Mouse (Mus musculus) cerebellum, postnatal 36 days (tissue): Measurements from ENCODE around the gene Isl1.

Experiments
- DNase-seq, 2 experiments: peaks; one replicate each; pipeline ENCODE4 v3.0.0; 2021 to 2022; ENCODE audit warnings: mixed read lengths in 2 of 2

The Isl1 gene

GRCm38 (mm10) chr13:116309584-116310462 is at the start of gene Isl1:
Isl1 (minus strand) TSS chr13:116309689.
- no peak for DNase-seq

GRCm38 (mm10) chr13:116335763-116336162 is 26.3 kb upstream of the Isl1 start:
- no peak for DNase-seq

- no peak for DNase-seq
Observed at GRCm38 (mm10) chr13:116313636-116314530, 4.4 kb upstream of the Isl1 start.

DNA sequence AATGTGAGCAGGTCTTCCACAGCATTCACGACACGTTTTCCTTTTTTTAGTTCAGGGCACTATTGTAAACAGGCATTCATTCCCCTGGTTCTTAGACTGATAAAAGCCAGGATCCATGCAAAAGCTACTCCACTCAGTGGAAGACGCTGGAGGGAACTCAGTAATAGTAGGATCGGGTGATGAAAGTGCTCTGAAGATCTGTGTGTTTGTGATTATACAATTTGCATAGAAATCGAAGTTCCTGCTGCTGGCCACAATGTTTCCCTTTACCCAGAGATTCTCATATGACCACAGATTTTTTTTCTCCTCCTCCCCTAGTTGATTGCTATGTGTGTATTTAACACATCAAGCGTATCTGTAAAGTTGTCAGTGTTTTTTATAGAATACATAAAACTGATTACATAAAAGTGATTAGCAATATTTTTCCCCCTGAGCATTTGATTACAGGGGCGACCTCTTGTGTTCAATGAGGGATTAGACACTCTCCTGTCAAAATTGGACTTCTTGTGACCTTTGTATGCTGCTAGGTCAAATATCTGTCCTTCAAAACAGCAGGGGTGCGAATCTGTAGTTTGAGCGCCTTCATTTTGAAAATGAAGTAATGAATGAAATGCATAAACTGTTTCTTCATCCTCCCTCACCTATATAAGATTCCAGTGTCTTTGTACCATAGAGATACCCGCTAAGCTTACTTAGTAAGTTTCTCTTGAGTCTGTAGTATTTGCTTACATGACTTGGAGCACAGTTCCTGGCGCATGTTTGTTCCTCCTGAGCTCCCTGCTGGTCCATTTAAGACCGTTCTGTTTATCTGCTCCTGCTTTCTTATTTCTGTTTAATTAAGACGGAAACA is 2.6 kb upstream of the Isl1 start:
- no peak for DNase-seq

DNA sequence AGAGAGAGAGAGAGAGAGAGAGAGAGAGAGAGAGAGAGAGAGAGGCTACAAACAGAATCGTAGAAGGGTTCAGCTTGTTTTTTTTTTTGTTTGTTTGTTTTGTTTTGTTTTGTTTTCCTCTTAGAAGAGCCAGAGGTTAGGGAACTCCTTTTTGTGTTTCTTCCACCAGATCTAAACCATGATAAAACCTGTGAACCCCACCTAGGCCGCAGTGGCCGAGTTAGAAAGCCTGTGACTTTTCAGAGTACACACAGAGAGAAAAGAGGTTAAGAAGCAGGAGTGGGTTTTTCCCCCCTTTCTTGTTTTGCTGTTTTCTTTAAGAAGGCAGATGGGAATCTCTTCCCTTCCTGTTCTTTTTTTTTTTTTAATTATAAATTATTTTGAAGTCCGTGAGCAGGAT is 1.5 kb upstream of the Isl1 start:
- DNase-seq, result no peak

GRCm38 (mm10) chr13:116310463-116310765 is 925 bp upstream of the Isl1 start:
- DNase-seq, result no peak

GRCm38 (mm10) chr13:116308933-116309583 is 431 bp downstream of the Isl1 start:
- no peak for DNase-seq

DNA sequence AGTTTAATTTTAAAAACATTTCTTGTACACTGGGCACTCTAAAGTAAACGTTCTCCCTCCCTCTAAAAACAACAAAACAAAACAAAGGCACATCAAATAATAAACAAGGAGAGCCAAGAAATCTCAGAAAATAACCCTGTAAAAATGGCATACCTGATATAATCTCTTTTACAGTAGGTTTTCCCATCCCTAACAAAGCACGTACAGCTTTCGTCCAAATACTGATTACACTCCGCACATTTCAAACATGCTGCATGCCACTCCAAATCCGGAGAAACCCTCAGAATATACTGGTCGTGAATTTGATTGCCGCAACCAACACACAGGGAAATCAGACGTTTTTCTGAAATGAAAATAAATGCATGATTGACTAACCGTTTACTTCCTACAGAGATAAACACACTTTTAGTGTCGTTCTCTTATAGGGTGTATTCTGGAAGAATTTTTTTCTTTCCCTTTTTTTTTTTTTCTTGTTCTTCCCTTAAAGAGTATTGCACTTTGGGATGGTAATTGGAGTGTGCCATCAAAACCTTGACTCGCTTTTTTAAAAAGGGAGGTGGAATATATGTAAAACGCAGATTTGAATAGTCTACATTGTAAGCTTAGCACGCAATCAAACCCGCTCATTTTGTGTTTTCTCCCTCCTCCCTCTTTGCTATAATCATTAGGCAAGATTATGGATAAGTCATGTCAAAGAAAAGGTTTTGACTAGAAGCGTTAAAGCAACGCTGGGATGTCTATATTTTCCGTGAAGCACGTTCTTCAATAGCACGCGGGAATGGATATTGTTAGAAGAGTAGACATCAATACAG is 1.2 kb downstream of the Isl1 start:
- DNase-seq, result no peak

DNA sequence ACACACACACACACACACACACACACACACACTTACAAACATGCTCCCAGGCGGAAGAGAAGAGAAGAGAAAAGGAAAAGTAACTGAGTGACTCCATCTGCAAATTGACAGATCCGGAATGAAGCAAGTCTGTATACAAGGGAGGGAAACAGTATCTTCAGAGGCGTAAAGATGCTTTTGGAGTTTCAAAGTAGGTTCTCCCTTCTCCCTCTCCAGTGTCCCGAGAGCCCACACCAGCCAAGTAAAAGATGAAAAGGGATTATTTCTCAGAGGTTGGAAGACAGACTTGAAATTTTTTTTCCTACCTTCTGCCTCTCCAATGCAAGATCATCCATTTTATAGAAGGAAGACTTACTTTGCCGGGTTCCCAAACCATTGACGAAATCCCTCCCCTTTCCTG is 2.9 kb downstream of the Isl1 start:
- DNase-seq, result no peak

- DNase-seq, result no peak
Observed at GRCm38 (mm10) chr13:116305721-116306120, 3.8 kb downstream of the Isl1 start.

GRCm38 (mm10) chr13:116304713-116305470 is 4.6 kb downstream of the Isl1 start:
- DNase-seq, result no peak

GRCm38 (mm10) chr13:116303766-116304165 is 5.7 kb downstream of the Isl1 start:
- no peak for DNase-seq

- DNase-seq, result no peak
Observed at GRCm38 (mm10) chr13:116302861-116303260, 6.6 kb downstream of the Isl1 start.

DNA sequence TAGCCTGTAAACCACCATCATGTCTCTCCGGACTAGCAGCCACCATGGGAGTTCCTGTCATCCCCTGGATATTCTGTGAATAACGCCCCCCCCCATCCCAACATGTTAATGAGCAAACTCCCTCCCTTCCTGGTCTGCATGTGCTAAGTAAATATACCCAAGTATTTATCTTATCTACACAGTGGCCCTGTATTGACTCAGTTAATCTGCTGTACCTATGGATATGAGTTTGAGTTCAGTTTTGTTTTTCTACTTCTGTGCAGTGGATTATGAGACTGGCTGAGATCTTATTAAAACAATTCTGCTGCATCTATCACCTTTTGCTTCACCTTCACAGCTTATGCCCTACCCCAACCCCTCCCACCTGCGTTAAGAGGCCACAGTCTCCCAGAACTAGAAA is 7.8 kb downstream of the Isl1 start:
- DNase-seq, result no peak

- no peak for DNase-seq
Observed at GRCm38 (mm10) chr13:116299241-116299640, 10.2 kb downstream of the Isl1 start.

GRCm38 (mm10) chr13:116298641-116299170 is 10.8 kb downstream of the Isl1 start:
- no peak for DNase-seq

- no peak for DNase-seq
Observed at GRCm38 (mm10) chr13:116298001-116298400, 11.5 kb downstream of the Isl1 start.

GRCm38 (mm10) chr13:116297048-116297811 is 12.3 kb downstream of the Isl1 start:
- DNase-seq, result no peak

GRCm38 (mm10) chr13:116295401-116295800 is 14.1 kb downstream of the Isl1 start:
- no peak for DNase-seq

GRCm38 (mm10) chr13:116294734-116295133 is 14.8 kb downstream of the Isl1 start:
- no peak for DNase-seq
